Mouse (Mus musculus): ENCODE measurements at regions not wholly inside any gene's neighbourhood (a gene's known extent, or its start where the extent isn't known, plus 50 kb on each side); places are given as distances from the start of the nearest gene placed in this dataset.

- no peak for DNase-seq (ENCODE audit: low read depth)
Observed at GRCm38 (mm10) chr8:126538136-126538535, 55.6 kb downstream of the Irf2bp2 start.

GRCm38 (mm10) chr8:126536928-126537618 is 56.7 kb downstream of the Irf2bp2 start:
- TF ChIP-seq POLR2A (IDR thresholded peaks at IDR 0.05; ENCODE audit: borderline replicate concordance, extremely low read depth, insufficient read depth, insufficient read length, poor library complexity, severe bottlenecking): no peak
- no peak for TF ChIP-seq CTCF (IDR thresholded peaks at IDR 0.05; ENCODE audit: borderline replicate concordance, extremely low read depth, insufficient read depth, insufficient read length)

More at GRCm38 (mm10) chr8:126538136-126538535, 55.6 kb downstream of the Irf2bp2 start:
- TF ChIP-seq CTCF (IDR thresholded peaks at IDR 0.05; ENCODE audit: borderline replicate concordance, extremely low read depth, insufficient read depth, insufficient read length) (no peak), POLR2A (IDR thresholded peaks at IDR 0.05; ENCODE audit: borderline replicate concordance, extremely low read depth, insufficient read depth, insufficient read length, poor library complexity, severe bottlenecking) (no peak)

GRCm38 (mm10) chr8:126536132-126536927 is 57.5 kb downstream of the Irf2bp2 start:
- TF ChIP-seq CTCF (IDR thresholded peaks at IDR 0.05; ENCODE audit: borderline replicate concordance, extremely low read depth, insufficient read depth, insufficient read length): no peak
- TF ChIP-seq POLR2A (IDR thresholded peaks at IDR 0.05; ENCODE audit: borderline replicate concordance, extremely low read depth, insufficient read depth, insufficient read length, poor library complexity, severe bottlenecking): no peak
- DNase-seq (ENCODE audit: low read depth): peak; percentile 77

More at GRCm38 (mm10) chr8:126536928-126537618, 56.7 kb downstream of the Irf2bp2 start:
- DNase-seq (ENCODE audit: low read depth): peak; percentile 98

- TF ChIP-seq POLR2A (IDR thresholded peaks at IDR 0.05; ENCODE audit: borderline replicate concordance, extremely low read depth, insufficient read depth, insufficient read length, poor library complexity, severe bottlenecking): no peak
- no peak for TF ChIP-seq CTCF (IDR thresholded peaks at IDR 0.05; ENCODE audit: borderline replicate concordance, extremely low read depth, insufficient read depth, insufficient read length)
- no peak for DNase-seq (ENCODE audit: low read depth)
Observed at GRCm38 (mm10) chr8:126532284-126532974, 57.6 kb upstream of the Tarbp1 start.

GRCm38 (mm10) chr8:126531459-126531858 is 56.6 kb upstream of the Tarbp1 start:
- no peak for DNase-seq (ENCODE audit: low read depth)
- TF ChIP-seq CTCF (IDR thresholded peaks at IDR 0.05; ENCODE audit: borderline replicate concordance, extremely low read depth, insufficient read depth, insufficient read length): no peak
- TF ChIP-seq POLR2A (IDR thresholded peaks at IDR 0.05; ENCODE audit: borderline replicate concordance, extremely low read depth, insufficient read depth, insufficient read length, poor library complexity, severe bottlenecking): no peak

- TF ChIP-seq CTCF (IDR thresholded peaks at IDR 0.05; ENCODE audit: borderline replicate concordance, extremely low read depth, insufficient read depth, insufficient read length): no peak
- TF ChIP-seq POLR2A (IDR thresholded peaks at IDR 0.05; ENCODE audit: borderline replicate concordance, extremely low read depth, insufficient read depth, insufficient read length, poor library complexity, severe bottlenecking): no peak
Observed at GRCm38 (mm10) chr8:126529409-126529808, 54.5 kb upstream of the Tarbp1 start.

GRCm38 (mm10) chr8:126528434-126529080 is 53.7 kb upstream of the Tarbp1 start:
- DNase-seq (ENCODE audit: low read depth): no peak
- TF ChIP-seq POLR2A (IDR thresholded peaks at IDR 0.05; ENCODE audit: borderline replicate concordance, extremely low read depth, insufficient read depth, insufficient read length, poor library complexity, severe bottlenecking): no peak
- TF ChIP-seq CTCF (IDR thresholded peaks at IDR 0.05; ENCODE audit: borderline replicate concordance, extremely low read depth, insufficient read depth, insufficient read length): no peak

More at GRCm38 (mm10) chr8:126529409-126529808, 54.5 kb upstream of the Tarbp1 start:
- DNase-seq (ENCODE audit: low read depth): no peak

GRCm38 (mm10) chr8:126526864-126527571 is 52.2 kb upstream of the Tarbp1 start:
- no peak for DNase-seq (ENCODE audit: low read depth)
- TF ChIP-seq POLR2A (IDR thresholded peaks at IDR 0.05; ENCODE audit: borderline replicate concordance, extremely low read depth, insufficient read depth, insufficient read length, poor library complexity, severe bottlenecking) (no peak), CTCF (IDR thresholded peaks at IDR 0.05; ENCODE audit: borderline replicate concordance, extremely low read depth, insufficient read depth, insufficient read length) (no peak)

- peak; percentile 40 for DNase-seq (ENCODE audit: low read depth)
- TF ChIP-seq POLR2A (IDR thresholded peaks at IDR 0.05; ENCODE audit: borderline replicate concordance, extremely low read depth, insufficient read depth, insufficient read length, poor library complexity, severe bottlenecking): no peak
- no peak for TF ChIP-seq CTCF (IDR thresholded peaks at IDR 0.05; ENCODE audit: borderline replicate concordance, extremely low read depth, insufficient read depth, insufficient read length)
Observed at GRCm38 (mm10) chr8:126525575-126525974, 50.7 kb upstream of the Tarbp1 start.

All from brain, embryonic 14.5 days (tissue).